Mouse (Mus musculus): ENCODE results near the gene Nr2e1. TPM values are rescaled to one million over a fixed set of nuclear protein-coding genes. Genes with fewer than 3 reads are reported as not detected.

Gene Nr2e1
- total RNA-seq (2021) = 10 to 100 TPM; 12.1 to 12.9 TPM

GRCm38 (mm10) chr10:42583157-42583872 is at the start of gene Nr2e1, which contains the start of gene Ostm1:
Gene Nr2e1 (minus strand): TSS chr10:42583632.
Gene Ostm1 (plus strand): TSS chr10:42583822.
- DNase-seq (ENCODE audit: low spot score in 2 of 2) = peak; percentile 55 to 56
- intact Hi-C loops (cut with DNase I) = loop anchor here (5.0 kb wide), 1 partner anchor 81 kb away; the partner anchor contains the start of gene Snx3

GRCm38 (mm10) chr10:42632453-42633360 is 49.3 kb upstream of the Nr2e1 start:
- intact Hi-C loops (cut with DNase I) = no loop called here
- DNase-seq (ENCODE audit: low spot score in 2 of 2) = no peak

GRCm38 (mm10) chr10:42631754-42632452 is 48.5 kb upstream of the Nr2e1 start:
- DNase-seq (ENCODE audit: low spot score in 2 of 2) = no peak
- intact Hi-C loops (cut with DNase I) = loop anchor here (2.0 kb wide), 1 partner anchor 47 kb away; no protein-coding TSS in a partner anchor

GRCm38 (mm10) chr10:42630596-42631355 is 47.3 kb upstream of the Nr2e1 start:
- intact Hi-C loops (cut with DNase I) = loop anchor here (2.0 kb wide), 1 partner anchor 46 kb away; no protein-coding TSS in a partner anchor
- no peak for DNase-seq (ENCODE audit: low spot score in 2 of 2)

- DNase-seq (ENCODE audit: low spot score in 2 of 2) = no peak
- intact Hi-C loops (cut with DNase I) = no loop called here
These were observed 42.5 kb upstream of the Nr2e1 start for GRCm38 (mm10) chr10:42625907-42626306.

GRCm38 (mm10) chr10:42618291-42618690 is 34.9 kb upstream of the Nr2e1 start:
- intact Hi-C loops (cut with DNase I) = no loop called here
- DNase-seq (ENCODE audit: low spot score in 2 of 2) = no peak

GRCm38 (mm10) chr10:42614766-42615165 is 31.3 kb upstream of the Nr2e1 start:
- DNase-seq (ENCODE audit: low spot score in 2 of 2) = no peak
- intact Hi-C loops (cut with DNase I) = no loop called here

- intact Hi-C loops (cut with DNase I) = no loop called here
- no peak for DNase-seq (ENCODE audit: low spot score in 2 of 2)
These were observed 30.4 kb upstream of the Nr2e1 start for GRCm38 (mm10) chr10:42613639-42614381.

GRCm38 (mm10) chr10:42613075-42613474 is 29.6 kb upstream of the Nr2e1 start:
- DNase-seq (ENCODE audit: low spot score in 2 of 2) = no peak
- intact Hi-C loops (cut with DNase I) = no loop called here

- intact Hi-C loops (cut with DNase I) = no loop called here
- DNase-seq (ENCODE audit: low spot score in 2 of 2) = no peak
These were observed 23.3 kb upstream of the Nr2e1 start for GRCm38 (mm10) chr10:42606757-42607156.

- no peak for DNase-seq (ENCODE audit: low spot score in 2 of 2)
- intact Hi-C loops (cut with DNase I) = no loop called here
These were observed 21.4 kb upstream of the Nr2e1 start for GRCm38 (mm10) chr10:42604874-42605273.

- intact Hi-C loops (cut with DNase I) = no loop called here
These were observed 18.1 kb upstream of the Nr2e1 start for GRCm38 (mm10) chr10:42601556-42601955.

GRCm38 (mm10) chr10:42598615-42599014 is 15.2 kb upstream of the Nr2e1 start:
- no peak for DNase-seq (ENCODE audit: low spot score in 2 of 2)
- intact Hi-C loops (cut with DNase I) = no loop called here

More at GRCm38 (mm10) chr10:42601556-42601955, 18.1 kb upstream of the Nr2e1 start:
- DNase-seq (ENCODE audit: low spot score in 2 of 2) = no peak

GRCm38 (mm10) chr10:42593201-42593600 is 9.8 kb upstream of the Nr2e1 start:
- intact Hi-C loops (cut with DNase I) = no loop called here
- no peak for DNase-seq (ENCODE audit: low spot score in 2 of 2)

GRCm38 (mm10) chr10:42591993-42592686 is 8.7 kb upstream of the Nr2e1 start:
- DNase-seq (ENCODE audit: low spot score in 2 of 2) = no peak
- intact Hi-C loops (cut with DNase I) = no loop called here

- DNase-seq (ENCODE audit: low spot score in 2 of 2) = no peak
- intact Hi-C loops (cut with DNase I) = no loop called here
These were observed 8.0 kb upstream of the Nr2e1 start for GRCm38 (mm10) chr10:42591185-42591992.

Data from left cerebral cortex, postnatal 36 days (tissue).